19 mouse cellular contexts compared by ENCODE assay signal in the genomic region with DNA sequence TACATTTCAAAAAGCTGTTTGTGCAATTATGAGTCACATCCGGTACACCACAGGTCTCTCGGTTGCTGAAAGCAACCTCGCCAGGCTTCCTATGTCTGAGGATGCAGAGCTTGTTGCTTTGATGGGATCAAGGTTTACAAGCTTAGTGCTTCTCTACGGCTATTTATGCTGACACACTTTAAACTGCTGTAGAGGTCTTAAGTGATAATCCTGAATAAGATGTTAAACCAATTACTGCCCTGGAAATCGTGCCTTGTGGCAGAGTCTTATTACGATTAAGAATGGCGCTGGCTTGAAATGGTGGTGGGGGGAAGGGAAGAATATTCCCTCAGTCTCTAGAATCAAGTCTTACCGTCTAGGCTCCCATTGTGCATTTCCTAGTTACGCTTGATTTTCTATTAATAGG.
DNase-seq lines count a peak whose midpoint lies in the region; ATAC-seq lines count a peak whose summit lies in the region.
"Had no signal": no experiment of that assay in that cellular context is flagged by ENCODE, and none has a peak within 500 bp of the region (broad histone marks: within the 10 kb centered on the region; RNA-seq: fewer than 3 reads in every experiment).

No protein-coding gene starts in this region.

- H3K9me3 ChIP-seq in forebrain, embryonic 13.5 days (replicated peaks), result no peaks in the 10 kb centered on the region
- H3K9me3 ChIP-seq in forebrain, embryonic 10.5 days, result no peaks in the 10 kb centered on the region
- H3K9me3 ChIP-seq in midbrain, embryonic 14.5 days (ENCODE audit: control insufficient read depth, low read length), result no peaks in the 10 kb centered on the region
- H3K9me3 ChIP-seq: heart, embryonic 13.5 days; liver, embryonic 15.5 days had no signal

- H3K4me3 ChIP-seq in forebrain, embryonic 13.5 days, result no peak overlapping the region
- no peak overlapping the region for H3K4me3 ChIP-seq in forebrain, embryonic 10.5 days
- H3K4me3 ChIP-seq in midbrain, embryonic 14.5 days (replicated peaks; ENCODE audit: low read depth, low read length), result no peak overlapping the region
- H3K4me3 ChIP-seq: heart, embryonic 13.5 days; liver, embryonic 15.5 days had no signal

- no peaks in the 10 kb centered on the region for H3K27me3 ChIP-seq in forebrain, embryonic 13.5 days
- no peaks in the 10 kb centered on the region for H3K27me3 ChIP-seq in forebrain, embryonic 10.5 days (ENCODE audit: poor library complexity, severe bottlenecking)
- H3K27me3 ChIP-seq in midbrain, embryonic 14.5 days (ENCODE audit: control insufficient read depth, insufficient read depth, low read length), result no peaks in the 10 kb centered on the region
- H3K27me3 ChIP-seq: heart, embryonic 13.5 days; liver, embryonic 15.5 days; Patski had no signal

- H3K4me1 ChIP-seq in forebrain, embryonic 13.5 days, result peaks cover 41% of the 10 kb centered on the region
- H3K4me1 ChIP-seq in forebrain, embryonic 10.5 days, result peaks cover 34% of the 10 kb centered on the region
- peaks cover 42% of the 10 kb centered on the region for H3K4me1 ChIP-seq in midbrain, embryonic 14.5 days (ENCODE audit: control insufficient read depth, insufficient read depth, low read length)
- H3K4me1 ChIP-seq: liver, embryonic 15.5 days had no signal

- 31% methylated on average over 9 of the region's 9 CpGs for WGBS in forebrain, embryonic 13.5 days
- WGBS in forebrain, embryonic 10.5 days, result 52% methylated on average over 9 of the region's 9 CpGs
- 22% methylated on average over 9 of the region's 9 CpGs for WGBS in midbrain, embryonic 14.5 days

- H3K9ac ChIP-seq in forebrain, embryonic 13.5 days, result no peak overlapping the region
- no peak overlapping the region for H3K9ac ChIP-seq in midbrain, embryonic 14.5 days (replicated peaks; ENCODE audit: low read length)
- H3K9ac ChIP-seq: heart, embryonic 13.5 days; liver, embryonic 15.5 days had no signal

- DNase-seq in forebrain, embryonic 10.5 days (ENCODE audit: extremely low spot score, low spot score), result no peak
- peak; percentile 3 for DNase-seq in right cerebral cortex, postnatal 25 days
- no peak for DNase-seq in right cerebral cortex, postnatal 14 days
- DNase-seq in midbrain, embryonic 14.5 days, result peak; percentile 78
- peak; percentile 68 for DNase-seq in retina, postnatal 7 days (ENCODE audit: low read depth, low spot score)
- DNase-seq in B cell, adult 2 months, result no peak
- no peak for DNase-seq in ovary, postnatal 14 days (ENCODE audit: low spot score)
- DNase-seq: cerebellum, adult 18-20 months; gastrocnemius, postnatal 36 days; heart, postnatal 4 days; kidney, adult 9 months; kidney, postnatal 4 days; left cerebral cortex, postnatal 4 days; lung, postnatal 36 days; thymus, adult 18-20 months had no signal

- H3K36me3 ChIP-seq in forebrain, embryonic 13.5 days (ENCODE audit: poor library complexity, severe bottlenecking), result peaks cover 29% of the 10 kb centered on the region
- peaks cover 56% of the 10 kb centered on the region for H3K36me3 ChIP-seq in forebrain, embryonic 10.5 days (replicated peaks)
- H3K36me3 ChIP-seq in midbrain, embryonic 14.5 days (ENCODE audit: control insufficient read depth, insufficient read depth, low read length), result peaks cover 12% of the 10 kb centered on the region; the same call in 1 of the 2 replicates
- H3K36me3 ChIP-seq: heart, embryonic 13.5 days; liver, embryonic 15.5 days had no signal

- H3K27ac ChIP-seq in forebrain, embryonic 13.5 days, result peak overlapping the region; percentile 41
- H3K27ac ChIP-seq in forebrain, embryonic 10.5 days, result no peak overlapping the region
- H3K27ac ChIP-seq in midbrain, embryonic 14.5 days (replicated peaks; ENCODE audit: low read depth, low read length), result peak overlapping the region; percentile 15; the same call in 1 of the 2 replicates
- H3K27ac ChIP-seq: heart, embryonic 13.5 days; liver, embryonic 15.5 days had no signal

- no peak overlapping the region for H3K4me2 ChIP-seq in forebrain, embryonic 13.5 days
- H3K4me2 ChIP-seq in midbrain, embryonic 14.5 days (ENCODE audit: low read length), result no peak overlapping the region
- H3K4me2 ChIP-seq: heart, embryonic 13.5 days; liver, embryonic 15.5 days had no signal

- ATAC-seq in forebrain, embryonic 13.5 days, result peak; percentile 26; the same call in 1 of the 2 replicates
- peak; percentile 62; the same call in 1 of the 2 replicates for ATAC-seq in midbrain, embryonic 14.5 days (ENCODE audit: low FRiP score, low TSS enrichment)
- ATAC-seq: Patski had no signal

Comparison
In these comparisons a context has a peak if more than half of its experiments do, and no peak if none do; other contexts are left out.
1. DNase-seq: peak in right cerebral cortex, postnatal 25 days (single experiment), midbrain, embryonic 14.5 days (single experiment) and retina, postnatal 7 days (single experiment); none in forebrain, embryonic 10.5 days (single experiment), right cerebral cortex, postnatal 14 days (single experiment), B cell, adult 2 months (0 of 2) and ovary, postnatal 14 days (single experiment).